Mouse (Mus musculus): Measurements from ENCODE around the gene Ccdc171. TPM values are rescaled to one million over a fixed set of nuclear protein-coding genes. Genes with fewer than 3 reads are reported as not detected.
A peak's percentile ranks its signal among the peaks of the same experiment; 100 is the strongest.
"Not testable (repeated sequence)": the region's sequence is repeated elsewhere in the genome, so short reads cannot be mapped to it uniquely, and the experiment has no call there.

Ccdc171 gene
- total RNA-seq, 1 experiment, result 3.5 TPM

GRCm38 (mm10) chr4:83533168-83533911, 8.0 kb downstream of the Ccdc171 start:
- in situ Hi-C loops (cut with MboI; ENCODE audit: low sequenced_read_pairs in 2 of 2, unreplicated experiment in 2 of 2), result no loop called here
- Histone ChIP-seq H3K4me3 (ENCODE audit: insufficient read depth in 1 of 2, low read depth in 1 of 2, low read length in 2 of 2, poor library complexity in 1 of 2, severe bottlenecking in 1 of 2) (no peak overlapping the region), H3K4me1 (ENCODE audit: control insufficient read depth in 2 of 2, insufficient read depth in 2 of 2, low read length in 2 of 2, poor library complexity in 1 of 2) (0 out of 4 replicates have a peak, but pooled peaks cover 0 to 3% of the 10 kb centered on the region in 2 experiments), H3K36me3 (ENCODE audit: control insufficient read depth, insufficient read depth, low read length, poor library complexity, severe bottlenecking) (no peaks in the 10 kb centered on the region), H3K27ac (ENCODE audit: insufficient read depth, low read depth, low read length, poor library complexity, severe bottlenecking) (no peak overlapping the region; the same call in 1 of the 2 replicates), H3K9me3 (ENCODE audit: control insufficient read depth, insufficient read depth, low read depth, low read length) (no peaks in the 10 kb centered on the region), H3K9ac (ENCODE audit: insufficient read depth, low read depth, low read length, poor library complexity, severe bottlenecking) (no peak overlapping the region; the same call in 1 of the 2 replicates)
- no peak for DNase-seq (ENCODE audit: low read depth, low spot score)
- no peak for TF ChIP-seq ZC3H11A (IDR thresholded peaks at IDR 0.05; ENCODE audit: borderline replicate concordance, low read depth, low read length)
- 0 out of 2 replicates have a peak, but pooled peaks have one; percentile 32 for TF ChIP-seq ZNF384 (IDR thresholded peaks at IDR 0.05; ENCODE audit: low read depth, low read length)

GRCm38 (mm10) chr4:83534024-83534423, 8.7 kb downstream of the Ccdc171 start:
- TF ChIP-seq ZNF384 (IDR thresholded peaks at IDR 0.05; ENCODE audit: low read depth, low read length), result no peak
- no peak for TF ChIP-seq MAFK (IDR thresholded peaks at IDR 0.05; ENCODE audit: insufficient read depth, low read depth, low read length)
- no peak for TF ChIP-seq CHD2 (IDR thresholded peaks at IDR 0.05; ENCODE audit: low read depth, low read length)
- TF ChIP-seq ZC3H11A (IDR thresholded peaks at IDR 0.05; ENCODE audit: borderline replicate concordance, low read depth, low read length), result no peak
- no peak for TF ChIP-seq HCFC1 (IDR thresholded peaks at IDR 0.05; ENCODE audit: borderline replicate concordance, insufficient read depth, low read length)
- Histone ChIP-seq H3K9me3 (ENCODE audit: control insufficient read depth, insufficient read depth, low read depth, low read length) (no peaks in the 10 kb centered on the region), H3K4me3 (ENCODE audit: insufficient read depth in 1 of 2, low read depth in 1 of 2, low read length in 2 of 2, poor library complexity in 1 of 2, severe bottlenecking in 1 of 2) (no peak overlapping the region), H3K4me1 (ENCODE audit: control insufficient read depth in 2 of 2, insufficient read depth in 2 of 2, low read length in 2 of 2, poor library complexity in 1 of 2) (0 out of 4 replicates have a peak, but pooled peaks cover 0 to 3% of the 10 kb centered on the region in 2 experiments), H3K27ac (ENCODE audit: insufficient read depth, low read depth, low read length, poor library complexity, severe bottlenecking) (no peak overlapping the region), H3K36me3 (ENCODE audit: control insufficient read depth, insufficient read depth, low read length, poor library complexity, severe bottlenecking) (no peaks in the 10 kb centered on the region), H3K9ac (ENCODE audit: insufficient read depth, low read depth, low read length, poor library complexity, severe bottlenecking) (no peak overlapping the region; the same call in 1 of the 2 replicates)
- in situ Hi-C loops (cut with MboI; ENCODE audit: low sequenced_read_pairs in 2 of 2, unreplicated experiment in 2 of 2), result no loop called here
- DNase-seq (ENCODE audit: low read depth, low spot score), result no peak

- in situ Hi-C loops (cut with MboI; ENCODE audit: low sequenced_read_pairs in 2 of 2, unreplicated experiment in 2 of 2), result no loop called here
Observed at GRCm38 (mm10) chr4:83549501-83549900, 24.2 kb downstream of the Ccdc171 start.

GRCm38 (mm10) chr4:83567190-83568113, 42.1 kb downstream of the Ccdc171 start:
- in situ Hi-C loops (cut with MboI; ENCODE audit: low sequenced_read_pairs in 2 of 2, unreplicated experiment in 2 of 2), result no loop called here
- Histone ChIP-seq H3K9ac (ENCODE audit: insufficient read depth, low read depth, low read length, poor library complexity, severe bottlenecking) (no peak overlapping the region), H3K36me3 (ENCODE audit: control insufficient read depth, insufficient read depth, low read length, poor library complexity, severe bottlenecking) (no peaks in the 10 kb centered on the region), H3K4me3 (ENCODE audit: insufficient read depth in 1 of 2, low read depth in 1 of 2, low read length in 2 of 2, poor library complexity in 1 of 2, severe bottlenecking in 1 of 2) (peak overlapping the region; percentile 26 to 29; a peak in 2 of 4 replicates), H3K27ac (ENCODE audit: insufficient read depth, low read depth, low read length, poor library complexity, severe bottlenecking) (no peak overlapping the region), H3K4me1 (ENCODE audit: control insufficient read depth in 2 of 2, insufficient read depth in 2 of 2, low read length in 2 of 2, poor library complexity in 1 of 2) (peaks cover 0 to 4% of the 10 kb centered on the region in 2 experiments; a peak in 1 of 4 replicates), H3K9me3 (ENCODE audit: control insufficient read depth, insufficient read depth, low read depth, low read length) (no peaks in the 10 kb centered on the region)
- TF ChIP-seq CHD2 (IDR thresholded peaks at IDR 0.05; ENCODE audit: low read depth, low read length), result no peak
- TF ChIP-seq HCFC1 (IDR thresholded peaks at IDR 0.05; ENCODE audit: borderline replicate concordance, insufficient read depth, low read length), result no peak
- TF ChIP-seq ZC3H11A (IDR thresholded peaks at IDR 0.05; ENCODE audit: borderline replicate concordance, low read depth, low read length), result no peak
- no peak for TF ChIP-seq MAFK (IDR thresholded peaks at IDR 0.05; ENCODE audit: insufficient read depth, low read depth, low read length)
- TF ChIP-seq ZNF384 (IDR thresholded peaks at IDR 0.05; ENCODE audit: low read depth, low read length), result no peak
- DNase-seq (ENCODE audit: low read depth, low spot score), result no peak

More at GRCm38 (mm10) chr4:83549501-83549900, 24.2 kb downstream of the Ccdc171 start:
- Histone ChIP-seq H3K9me3 (ENCODE audit: control insufficient read depth, insufficient read depth, low read depth, low read length) (no peaks in the 10 kb centered on the region), H3K36me3 (ENCODE audit: control insufficient read depth, insufficient read depth, low read length, poor library complexity, severe bottlenecking) (no peaks in the 10 kb centered on the region), H3K9ac (ENCODE audit: insufficient read depth, low read depth, low read length, poor library complexity, severe bottlenecking) (no peak overlapping the region; the same call in 1 of the 2 replicates), H3K4me3 (ENCODE audit: insufficient read depth in 1 of 2, low read depth in 1 of 2, low read length in 2 of 2, poor library complexity in 1 of 2, severe bottlenecking in 1 of 2) (no peak overlapping the region), H3K4me1 (ENCODE audit: control insufficient read depth in 2 of 2, insufficient read depth in 2 of 2, low read length in 2 of 2, poor library complexity in 1 of 2) (peaks cover 0 to 2% of the 10 kb centered on the region in 2 experiments; a peak in 1 of 4 replicates), H3K27ac (ENCODE audit: insufficient read depth, low read depth, low read length, poor library complexity, severe bottlenecking) (no peak overlapping the region)
- no peak for DNase-seq (ENCODE audit: low read depth, low spot score)
- no peak for TF ChIP-seq ZNF384 (IDR thresholded peaks at IDR 0.05; ENCODE audit: low read depth, low read length)
- no peak for TF ChIP-seq HCFC1 (IDR thresholded peaks at IDR 0.05; ENCODE audit: borderline replicate concordance, insufficient read depth, low read length)
- TF ChIP-seq ZC3H11A (IDR thresholded peaks at IDR 0.05; ENCODE audit: borderline replicate concordance, low read depth, low read length), result no peak

- H3K9ac ChIP-seq (ENCODE audit: insufficient read depth, low read depth, low read length, poor library complexity, severe bottlenecking); H3K27ac ChIP-seq (ENCODE audit: insufficient read depth, low read depth, low read length, poor library complexity, severe bottlenecking); H3K4me1 ChIP-seq (ENCODE audit: control insufficient read depth in 2 of 2, insufficient read depth in 2 of 2, low read length in 2 of 2, poor library complexity in 1 of 2); H3K36me3 ChIP-seq (ENCODE audit: control insufficient read depth, insufficient read depth, low read length, poor library complexity, severe bottlenecking); in situ Hi-C loops (cut with MboI; ENCODE audit: low sequenced_read_pairs in 2 of 2, unreplicated experiment in 2 of 2); H3K9me3 ChIP-seq (ENCODE audit: control insufficient read depth, insufficient read depth, low read depth, low read length): not testable (repeated sequence)
- peak overlapping the region in 1 of 2 experiments; percentile 1; a peak in 2 of 4 replicates for H3K4me3 ChIP-seq (ENCODE audit: insufficient read depth in 1 of 2, low read depth in 1 of 2, low read length in 2 of 2, poor library complexity in 1 of 2, severe bottlenecking in 1 of 2)
- DNase-seq (ENCODE audit: low read depth, low spot score), result peak; percentile 38
Observed at GRCm38 (mm10) chr4:83568145-83568544, 42.8 kb downstream of the Ccdc171 start.
